Mouse (Mus musculus) cerebellum, adult 2 months (tissue): ENCODE measurements around the gene Pnpt1.

Experiments
- CTCF ChIP-seq: fragments of 200-500 bp; IDR thresholded peaks from 2 replicates; pipeline ENCODE4 v1.5.1; 2011; ENCODE audit warnings: low read depth, mild to moderate bottlenecking, control low read depth, low read length, moderate library complexity, borderline replicate concordance; ENCODE audit not compliant: insufficient read depth
- POLR2A ChIP-seq: fragments of 200-500 bp; IDR thresholded peaks from 2 replicates; pipeline ENCODE4 v1.6.1; 2011; ENCODE audit warnings: low read length, control low read depth, borderline replicate concordance; ENCODE audit not compliant: insufficient read depth

DNA sequence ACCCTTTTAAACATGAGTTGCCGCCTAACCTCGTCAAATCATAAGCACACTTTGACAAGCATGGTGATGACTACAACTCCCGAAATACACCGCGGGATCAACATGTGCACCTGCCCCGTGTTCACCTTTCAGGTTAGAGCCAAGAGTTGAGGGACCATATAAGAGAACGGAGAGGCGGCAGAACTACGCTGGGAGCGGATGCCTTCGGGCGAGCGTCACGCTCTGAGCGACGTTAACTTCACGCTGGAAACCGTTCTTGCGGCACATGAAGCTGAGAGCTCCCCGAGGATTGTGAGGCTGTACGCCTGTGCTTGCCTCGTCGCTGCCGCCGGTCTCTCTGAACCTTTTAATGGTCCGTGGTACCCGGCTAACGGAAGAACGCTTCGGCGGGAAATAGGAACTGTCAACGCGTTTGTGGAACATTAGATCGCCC is 41.4 kb downstream of the Pnpt1 start:
- no peak for TF ChIP-seq CTCF
- TF ChIP-seq POLR2A = 0 out of 2 replicates have a peak, but pooled peaks have one; percentile 31
